Mouse (Mus musculus) adrenal gland, postnatal 36 days (tissue): ENCODE data around the gene Hoxd9. TPM values are rescaled to one million over a fixed set of nuclear protein-coding genes. Genes with fewer than 3 reads are reported as not detected.

ENCODE experiments used
- DNase-seq, 2 experiments: peaks; one replicate each; pipeline ENCODE4 v3.0.0; 2021; ENCODE audit warnings: mixed read lengths in 1 of 2
- total RNA-seq, 2 experiments: library from RNA; stranded (reverse); gene quantifications; 2 replicates each; pipeline ENCODE4 v1.2.3; 2021

The Hoxd9 gene
- total RNA-seq, 2 experiments from 2014 or later, result 3.8 to 4.1 TPM

- DNase-seq, result no peak
These were observed 28.9 kb upstream of the Hoxd9 start for GRCm38 (mm10) chr2:74668370-74669229.

- DNase-seq, result no peak
These were observed 28.3 kb upstream of the Hoxd9 start for GRCm38 (mm10) chr2:74669230-74669578.

GRCm38 (mm10) chr2:74669650-74670235 is 27.8 kb upstream of the Hoxd9 start:
- no peak for DNase-seq

GRCm38 (mm10) chr2:74670632-74671188 is 26.8 kb upstream of the Hoxd9 start:
- no peak for DNase-seq

GRCm38 (mm10) chr2:74671847-74672246 is 25.7 kb upstream of the Hoxd9 start:
- DNase-seq, result no peak

- peak; percentile 61 to 67 for DNase-seq
These were observed 24.8 kb upstream of the Hoxd9 start for GRCm38 (mm10) chr2:74672481-74673362.

- DNase-seq, result no peak
These were observed 23.6 kb upstream of the Hoxd9 start for GRCm38 (mm10) chr2:74673835-74674425.

- no peak for DNase-seq
These were observed 22.5 kb upstream of the Hoxd9 start, which contains the start of gene Hoxd12 for GRCm38 (mm10) chr2:74674881-74675665. Hoxd12 (plus strand) TSS chr2:74675013.

- DNase-seq, result no peak
These were observed 21.8 kb upstream of the Hoxd9 start for GRCm38 (mm10) chr2:74675666-74676282.

GRCm38 (mm10) chr2:74676376-74677052 is 21.0 kb upstream of the Hoxd9 start:
- no peak for DNase-seq

- no peak for DNase-seq
These were observed 20.4 kb upstream of the Hoxd9 start for GRCm38 (mm10) chr2:74677106-74677505.

GRCm38 (mm10) chr2:74678891-74679595 is 18.5 kb upstream of the Hoxd9 start, which contains the start of gene Hoxd11:
Hoxd11 (plus strand) TSS chr2:74679557.
- DNase-seq, result no peak

GRCm38 (mm10) chr2:74679596-74679971 is 17.9 kb upstream of the Hoxd9 start:
- DNase-seq, result no peak

GRCm38 (mm10) chr2:74679980-74680379 is 17.5 kb upstream of the Hoxd9 start:
- DNase-seq, result no peak

GRCm38 (mm10) chr2:74680561-74681398 is 16.7 kb upstream of the Hoxd9 start:
- no peak for DNase-seq

GRCm38 (mm10) chr2:74681594-74682531 is 15.7 kb upstream of the Hoxd9 start:
- no peak for DNase-seq

- DNase-seq, result no peak
These were observed 14.7 kb upstream of the Hoxd9 start for GRCm38 (mm10) chr2:74682796-74683195.
